Mouse (Mus musculus) hindbrain, embryonic 14.5 days (tissue): ENCODE data around the gene Kif16b. TPM values are rescaled to one million over a fixed set of nuclear protein-coding genes. Genes with fewer than 3 reads are reported as not detected.
A peak's percentile ranks its signal among the peaks of the same experiment; 100 is the strongest.

Experiments
- ATAC-seq: fragments of 200-750 bp; cut with Nextera tagmentation; 2 replicates; pipeline ENCODE4 v1.8.0; 2017; ENCODE audit warnings: moderate number of reproducible peaks, mild to moderate bottlenecking, moderate TSS enrichment, moderate library complexity; ENCODE audit not compliant: low FRiP score
- DNase-seq: peaks from one replicate; pipeline ENCODE4 v3.0.0-alpha.2; 2015; ENCODE audit warnings: low spot score
- H3K27ac ChIP-seq: fragments of 300-500 bp; sonication (generic); 2 replicates; pipeline ENCODE4 v1.5.1; 2014; ENCODE audit warnings: mild to moderate bottlenecking, moderate library complexity
- H3K27me3 ChIP-seq: fragments of 300-500 bp; sonication (generic); 2 replicates; pipeline ENCODE4 v1.6.1; 2014; ENCODE audit warnings: mild to moderate bottlenecking, low read length, mixed read lengths; ENCODE audit not compliant: control insufficient read depth, insufficient read depth
- H3K36me3 ChIP-seq: fragments of 300-500 bp; sonication (generic); replicated peaks from 2 replicates; pipeline ENCODE4 v1.6.1; 2014; ENCODE audit not compliant: control insufficient read depth, insufficient read depth
- H3K4me1 ChIP-seq: fragments of 300-500 bp; sonication (generic); replicated peaks from 2 replicates; pipeline ENCODE4 v1.6.1; 2014; ENCODE audit warnings: antibody characterized with exemption, low read length, mixed read lengths; ENCODE audit not compliant: control insufficient read depth, insufficient read depth
- H3K4me2 ChIP-seq: fragments of 300-500 bp; sonication (generic); replicated peaks from 2 replicates; pipeline ENCODE4 v1.6.1; 2014; ENCODE audit warnings: mild to moderate bottlenecking, moderate library complexity
- H3K4me3 ChIP-seq: fragments of 300-500 bp; sonication (generic); replicated peaks from 2 replicates; pipeline ENCODE4 v1.5.1; 2014; ENCODE audit warnings: mild to moderate bottlenecking, low read length
- H3K9ac ChIP-seq: fragments of 300-500 bp; sonication (generic); 2 replicates; pipeline ENCODE4 v1.6.1; 2014
- H3K9me3 ChIP-seq: fragments of 300-500 bp; sonication (generic); 2 replicates; pipeline ENCODE4 v1.6.1; 2016; ENCODE audit warnings: low read length; ENCODE audit not compliant: control insufficient read depth
- WGBS: fragments of 180-500 bp; shearing (Covaris S2); extraction: QIAGEN DNeasy Blood & Tissue Kit; methylation state at CpG from one replicate; pipeline ENCODE4 v1.1.7; 2014; 5-methylcytosine and 5-hydroxymethylcytosine counted together
- polyA plus RNA-seq: library from polyadenylated mRNA; unstranded; fragments of >200 nt; fragmentation: Nextera tagmentation; extraction: Ambion mirVana; gene quantifications from 2 replicates; pipeline ENCODE4 v1.2.1, GENCODE M21; 2014

Gene Kif16b
- polyA plus RNA-seq, 1 experiment from 2014 or later, result 4.5 TPM

DNA sequence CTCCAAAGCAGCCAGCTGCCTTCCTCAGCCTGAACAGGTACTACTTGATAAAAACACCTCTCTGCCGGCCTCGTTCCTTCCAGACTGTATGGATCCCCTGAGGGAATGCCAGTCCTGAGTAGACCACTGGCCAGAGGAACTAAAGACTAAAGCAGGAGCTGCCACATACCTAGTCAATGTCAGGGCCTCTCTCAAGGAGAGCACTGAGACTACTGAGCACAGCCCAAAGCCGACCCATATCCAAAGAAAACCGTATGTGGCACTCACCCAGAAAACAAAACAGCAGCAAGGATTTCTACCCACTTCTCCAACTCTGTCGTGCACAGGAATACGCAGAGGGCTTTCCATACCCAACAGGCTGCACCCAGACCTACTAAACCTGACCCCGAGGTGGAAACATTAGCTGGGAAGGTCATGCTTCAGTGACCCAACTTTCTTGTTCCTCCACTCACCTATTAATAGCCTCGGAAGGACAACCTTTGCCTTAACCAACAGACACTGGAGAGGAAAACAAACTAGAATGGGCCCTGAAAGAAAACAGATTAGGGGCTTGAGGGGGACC lies 22.0 kb downstream of the Kif16b start:
- Histone ChIP-seq H3K4me2 (no peak overlapping the region), H3K4me1 (no peaks in the 10 kb centered on the region), H3K4me3 (no peak overlapping the region), H3K9me3 (no peaks in the 10 kb centered on the region), H3K9ac (no peak overlapping the region), H3K36me3 (no peaks in the 10 kb centered on the region), H3K27ac (no peak overlapping the region), H3K27me3 (no peaks in the 10 kb centered on the region)
- no peak for ATAC-seq
- no peak for DNase-seq
- WGBS, result 81% methylated on average over 8 of the region's 8 CpGs

DNA sequence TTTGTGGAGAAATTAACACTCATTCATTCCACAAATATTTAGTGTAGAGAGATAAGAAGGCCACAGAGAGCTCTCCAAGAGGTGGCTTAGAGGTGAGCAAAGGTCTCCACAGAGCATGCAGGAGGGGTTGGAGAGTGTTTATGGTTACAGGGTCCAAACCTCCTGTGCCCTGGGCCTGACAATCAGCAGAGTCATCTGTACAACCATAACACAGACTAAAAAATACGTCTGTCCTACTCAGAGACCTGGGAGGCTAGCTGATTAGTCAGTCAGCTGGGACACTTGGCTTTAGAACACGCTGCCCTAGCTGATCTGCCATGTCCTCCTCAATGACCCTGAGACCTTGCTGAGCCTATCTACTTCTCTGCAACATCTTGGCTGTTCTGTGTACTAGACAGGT lies 24.7 kb downstream of the Kif16b start:
- Histone ChIP-seq H3K36me3 (no peaks in the 10 kb centered on the region), H3K9ac (no peak overlapping the region), H3K4me2 (no peak overlapping the region), H3K9me3 (no peaks in the 10 kb centered on the region), H3K27me3 (no peaks in the 10 kb centered on the region), H3K4me3 (no peak overlapping the region), H3K27ac (no peak overlapping the region), H3K4me1 (no peaks in the 10 kb centered on the region)
- WGBS, result 80% methylated on average over 2 of the region's 2 CpGs
- ATAC-seq (no peak), DNase-seq (no peak)

DNA sequence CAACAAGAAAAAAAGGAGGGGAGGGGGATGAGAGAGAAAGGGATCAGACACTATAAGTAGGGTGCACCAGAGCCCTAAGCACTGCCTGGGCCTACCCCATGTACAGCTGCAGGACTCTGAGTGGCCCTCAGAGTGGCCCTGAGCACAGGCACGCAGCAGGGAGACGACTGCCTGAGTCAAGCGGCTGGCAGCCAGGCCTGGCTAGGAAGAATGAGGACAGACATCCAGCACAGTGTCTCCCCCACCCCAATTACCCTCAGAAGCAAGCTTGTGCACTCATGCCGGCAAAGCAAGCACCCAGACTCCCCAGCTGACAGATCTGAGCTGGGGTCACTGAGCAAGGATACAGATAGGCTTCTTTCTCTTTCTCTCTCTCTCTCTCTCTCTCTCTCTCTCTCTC lies 25.4 kb downstream of the Kif16b start:
- Histone ChIP-seq H3K36me3 (no peaks in the 10 kb centered on the region), H3K9ac (no peak overlapping the region), H3K27me3 (no peaks in the 10 kb centered on the region), H3K4me3 (no peak overlapping the region), H3K4me2 (no peak overlapping the region), H3K27ac (no peak overlapping the region), H3K4me1 (no peaks in the 10 kb centered on the region), H3K9me3 (no peaks in the 10 kb centered on the region)
- WGBS, result 62% methylated on average over 4 of the region's 4 CpGs
- no peak for DNase-seq
- ATAC-seq, result no peak

DNA sequence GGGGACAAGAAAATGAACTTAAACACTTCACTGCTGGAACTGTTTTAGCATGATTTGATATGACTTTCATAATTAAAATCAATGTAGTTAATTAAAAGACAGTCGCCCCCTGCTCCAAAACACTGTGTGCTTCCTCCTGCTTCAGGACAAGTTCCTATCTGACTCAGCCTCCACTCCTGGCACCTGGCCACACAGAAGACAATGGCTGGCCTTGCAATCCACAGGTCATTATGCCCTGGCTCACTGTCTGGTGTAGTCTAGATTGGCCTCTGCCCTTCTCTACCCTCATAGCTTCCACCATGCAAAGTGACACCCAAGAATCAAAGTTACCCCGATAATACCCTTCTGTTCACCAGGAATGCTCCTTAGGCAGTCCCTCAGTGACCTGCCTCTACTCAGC lies 26.8 kb downstream of the Kif16b start:
- Histone ChIP-seq H3K9me3 (no peaks in the 10 kb centered on the region), H3K27ac (no peak overlapping the region), H3K36me3 (no peaks in the 10 kb centered on the region), H3K4me2 (no peak overlapping the region), H3K9ac (no peak overlapping the region), H3K4me1 (no peaks in the 10 kb centered on the region), H3K27me3 (no peaks in the 10 kb centered on the region), H3K4me3 (no peak overlapping the region)
- 73% methylated on average over 2 of the region's 2 CpGs for WGBS
- DNase-seq, result no peak
- no peak for ATAC-seq

- no peaks in the 10 kb centered on the region for H3K4me1 ChIP-seq
- no peaks in the 10 kb centered on the region for H3K27me3 ChIP-seq
- no peaks in the 10 kb centered on the region for H3K36me3 ChIP-seq
- DNase-seq (no peak), ATAC-seq (no peak)
- H3K27ac ChIP-seq, result no peak overlapping the region
- 93% methylated on average over 8 of the region's 8 CpGs for WGBS
- H3K9ac ChIP-seq, result no peak overlapping the region
- H3K9me3 ChIP-seq, result no peaks in the 10 kb centered on the region
- no peak overlapping the region for H3K4me2 ChIP-seq
- no peak overlapping the region for H3K4me3 ChIP-seq
Measured at GRCm38 (mm10) chr2:142870055-142870454, 31.3 kb downstream of the Kif16b start.

DNA sequence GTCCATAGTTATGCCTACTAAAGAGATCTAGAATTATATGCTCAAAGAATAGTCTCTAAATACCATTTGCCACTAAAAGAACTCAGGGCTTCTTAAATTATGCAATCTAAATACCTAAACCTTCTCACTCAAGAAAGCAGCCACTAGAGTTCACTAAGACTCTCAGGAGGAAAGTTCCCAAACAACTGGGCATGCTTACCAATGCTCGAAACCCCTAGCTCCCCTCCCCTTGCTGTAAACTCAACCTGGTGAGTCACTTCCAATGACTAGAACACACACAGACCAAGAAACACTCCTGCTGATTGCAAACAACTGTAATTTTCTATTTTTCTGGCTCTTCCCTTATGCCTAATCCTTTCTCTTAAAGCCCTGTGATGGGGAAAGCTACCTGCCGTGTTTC lies 33.9 kb downstream of the Kif16b start:
- Histone ChIP-seq H3K36me3 (0 out of 2 replicates have a peak, but pooled peaks cover 3% of the 10 kb centered on the region), H3K9ac (no peak overlapping the region), H3K4me3 (no peak overlapping the region), H3K9me3 (no peaks in the 10 kb centered on the region), H3K4me2 (no peak overlapping the region), H3K4me1 (no peaks in the 10 kb centered on the region), H3K27me3 (no peaks in the 10 kb centered on the region), H3K27ac (no peak overlapping the region)
- DNase-seq (no peak), ATAC-seq (no peak)
- WGBS, result 96% methylated on average over 2 of the region's 2 CpGs

GRCm38 (mm10) chr2:142860994-142861393 lies 40.3 kb downstream of the Kif16b start:
- Histone ChIP-seq H3K36me3 (0 out of 2 replicates have a peak, but pooled peaks cover 3% of the 10 kb centered on the region), H3K4me3 (no peak overlapping the region), H3K4me1 (no peaks in the 10 kb centered on the region), H3K27ac (no peak overlapping the region), H3K4me2 (no peak overlapping the region), H3K9ac (no peak overlapping the region), H3K27me3 (no peaks in the 10 kb centered on the region), H3K9me3 (no peaks in the 10 kb centered on the region)
- ATAC-seq (no peak), DNase-seq (no peak)
- WGBS, result 84% methylated on average over 6 of the region's 6 CpGs

- ATAC-seq, result peak; percentile 37; the same call in 1 of the 2 replicates
- H3K27me3 ChIP-seq, result no peaks in the 10 kb centered on the region
- 0 out of 2 replicates have a peak, but pooled peaks cover 3% of the 10 kb centered on the region for H3K36me3 ChIP-seq
- peak; percentile 71 for DNase-seq
- WGBS, result 64% methylated on average over 4 of the region's 4 CpGs
- no peaks in the 10 kb centered on the region for H3K4me1 ChIP-seq
- no peak overlapping the region for H3K4me2 ChIP-seq
- no peak overlapping the region for H3K9ac ChIP-seq
- no peaks in the 10 kb centered on the region for H3K9me3 ChIP-seq
- H3K27ac ChIP-seq, result no peak overlapping the region
- H3K4me3 ChIP-seq, result no peak overlapping the region
Measured at GRCm38 (mm10) chr2:142859452-142859851, 41.9 kb downstream of the Kif16b start.

DNA sequence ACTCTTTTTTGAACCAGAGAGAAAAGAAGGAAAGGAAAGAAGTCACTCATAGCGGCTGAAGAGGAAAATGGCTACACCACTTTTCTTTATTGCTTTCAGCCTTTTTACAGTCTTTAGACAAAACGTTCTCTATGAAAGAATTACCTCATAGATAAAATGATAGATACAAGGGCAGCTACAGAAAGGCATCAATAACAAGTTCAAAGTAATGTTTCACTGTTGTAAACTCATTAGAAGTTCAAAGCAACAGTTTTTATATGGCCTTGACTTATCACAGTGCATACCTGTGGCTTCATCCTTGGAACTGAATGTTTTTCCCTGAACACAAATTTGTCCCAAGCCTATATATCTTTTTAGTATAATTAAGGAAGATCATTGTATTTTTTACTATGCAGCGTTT lies 62.6 kb downstream of the Kif16b start:
- no peak overlapping the region for H3K27ac ChIP-seq
- DNase-seq (no peak), ATAC-seq (no peak)
- no peak overlapping the region for H3K9ac ChIP-seq
- H3K9me3 ChIP-seq, result no peaks in the 10 kb centered on the region
- H3K4me1 ChIP-seq, result no peaks in the 10 kb centered on the region
- 74% methylated on average over 3 of the region's 3 CpGs for WGBS
- no peaks in the 10 kb centered on the region for H3K27me3 ChIP-seq
- H3K36me3 ChIP-seq, result no peaks in the 10 kb centered on the region; the same call in 1 of the 2 replicates
- H3K4me3 ChIP-seq, result no peak overlapping the region
- H3K4me2 ChIP-seq, result no peak overlapping the region

GRCm38 (mm10) chr2:142838118-142838517 lies 63.2 kb downstream of the Kif16b start:
- Histone ChIP-seq H3K9me3 (no peaks in the 10 kb centered on the region), H3K9ac (no peak overlapping the region), H3K4me2 (no peak overlapping the region), H3K27ac (no peak overlapping the region), H3K4me1 (no peaks in the 10 kb centered on the region), H3K27me3 (no peaks in the 10 kb centered on the region), H3K4me3 (no peak overlapping the region), H3K36me3 (no peaks in the 10 kb centered on the region; the same call in 1 of the 2 replicates)
- 93% methylated on average over 1 of the region's 1 CpGs for WGBS
- DNase-seq, result no peak
- no peak for ATAC-seq
